Mouse (Mus musculus) lung, postnatal 0 days (tissue): ENCODE measurements around the gene Dus3l.

ENCODE experiments used
- CTCF ChIP-seq: IDR thresholded peaks from 2 replicates; pipeline ENCODE4 v1.5.1; 2016; ENCODE audit warnings: antibody characterized with exemption, mild to moderate bottlenecking
- EP300 ChIP-seq: IDR thresholded peaks from 2 replicates; pipeline ENCODE4 v1.6.1; 2016; ENCODE audit warnings: antibody characterized with exemption, mild to moderate bottlenecking, control low read depth

- TF ChIP-seq EP300 (no peak), CTCF (no peak)
These were observed 2.6 kb upstream of the Dus3l start for GRCm38 (mm10) chr17:56761991-56762410.
